Mouse (Mus musculus) left cerebral cortex, postnatal 10 days (tissue): Measurements from ENCODE around the gene Tmem151b. TPM values are rescaled to one million over a fixed set of nuclear protein-coding genes. Genes with fewer than 3 reads are reported as not detected.

ENCODE experiments used
- DNase-seq, 2 experiments: peaks; one replicate each; pipeline ENCODE4 v3.0.0; 2021 to 2022; ENCODE audit warnings: low spot score in 2 of 2, mixed read lengths in 1 of 2; ENCODE audit errors: extremely low spot score in 1 of 2
- intact Hi-C: fragments of 180-260 bp; cut with DNase I; formaldehyde crosslinking; loops from one replicate; pipeline ENCODE4 v1.15.1; 2025
- total RNA-seq, 2 experiments: library from RNA; stranded (reverse); gene quantifications; 2 replicates each; pipeline ENCODE4 v1.2.3; 2021

The Tmem151b gene
- 100 to 1,000 TPM in 1 of 2 experiments, 10 to 100 TPM in 1; 99.5 to 104 TPM for total RNA-seq

GRCm38 (mm10) chr17:45549617-45550181, at the start of gene Tmem151b:
Tmem151b (minus strand) TSS chr17:45549677.
- intact Hi-C loops: no loop called here

GRCm38 (mm10) chr17:45598891-45599290, 49.4 kb upstream of the Tmem151b start:
- no peak for DNase-seq
- intact Hi-C loops: no loop called here

More at GRCm38 (mm10) chr17:45549617-45550181, at the start of gene Tmem151b:
- DNase-seq: peak in 1 of 2 experiments; percentile 81

DNA sequence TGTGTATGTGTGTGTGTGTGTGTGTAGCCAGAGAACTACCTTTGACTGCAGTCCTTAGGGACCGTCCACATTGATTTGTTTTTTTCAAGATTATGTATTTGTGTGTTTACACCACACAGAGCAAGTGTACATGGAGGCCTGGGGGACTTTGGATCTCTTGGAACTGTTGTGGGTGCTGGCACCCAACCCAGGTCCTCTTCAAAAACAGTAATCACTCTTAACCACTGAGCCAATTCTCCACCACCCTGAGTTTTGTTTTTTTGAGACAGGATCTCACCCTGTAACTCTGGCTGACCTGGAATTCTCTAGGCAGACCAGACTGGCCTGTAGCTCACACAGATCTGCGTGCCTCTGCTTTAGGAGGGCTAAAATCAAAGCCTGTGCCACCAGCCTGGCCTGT, 48.9 kb upstream of the Tmem151b start:
- DNase-seq: no peak
- intact Hi-C loops: no loop called here

GRCm38 (mm10) chr17:45597787-45598186, 48.3 kb upstream of the Tmem151b start:
- DNase-seq: no peak
- intact Hi-C loops: no loop called here

DNA sequence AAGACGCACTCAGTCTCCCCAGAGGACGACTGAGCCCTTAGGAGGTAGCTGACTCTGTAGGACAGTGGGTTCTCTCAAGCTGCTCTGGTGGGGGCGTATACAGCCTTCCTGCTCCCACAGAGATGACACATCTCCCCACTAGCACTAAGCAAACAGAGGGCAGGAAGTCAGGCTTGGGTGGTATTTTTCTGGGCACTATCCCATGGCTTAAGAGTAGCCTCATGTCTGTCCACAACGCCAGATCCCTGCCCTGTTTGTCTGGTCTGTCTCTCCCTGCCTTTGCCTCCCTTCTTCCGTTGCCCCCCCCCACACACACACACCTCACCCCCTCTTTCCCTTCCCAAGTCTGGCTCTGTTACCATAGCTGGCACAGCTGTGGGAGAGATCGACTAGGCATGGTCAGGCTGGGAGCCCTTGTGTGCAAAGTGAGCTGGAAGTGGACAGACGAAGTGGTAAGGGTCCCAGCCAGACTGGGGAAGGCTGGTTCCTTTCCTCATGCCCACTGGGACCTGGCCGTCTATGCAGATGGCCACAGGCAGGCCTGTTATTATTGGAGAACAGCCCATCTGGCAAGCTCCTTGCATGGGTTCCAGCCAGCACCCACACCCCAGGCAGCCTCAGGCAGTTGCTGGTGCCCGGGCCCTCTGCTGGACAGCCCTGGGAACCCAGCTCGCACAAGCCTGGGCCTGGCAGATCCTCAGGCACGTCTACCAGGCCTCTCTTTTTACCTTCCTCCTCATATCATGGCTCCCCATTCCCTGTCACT, 47.3 kb upstream of the Tmem151b start:
- intact Hi-C loops: no loop called here
- DNase-seq: peak in 1 of 2 experiments; percentile 84

DNA sequence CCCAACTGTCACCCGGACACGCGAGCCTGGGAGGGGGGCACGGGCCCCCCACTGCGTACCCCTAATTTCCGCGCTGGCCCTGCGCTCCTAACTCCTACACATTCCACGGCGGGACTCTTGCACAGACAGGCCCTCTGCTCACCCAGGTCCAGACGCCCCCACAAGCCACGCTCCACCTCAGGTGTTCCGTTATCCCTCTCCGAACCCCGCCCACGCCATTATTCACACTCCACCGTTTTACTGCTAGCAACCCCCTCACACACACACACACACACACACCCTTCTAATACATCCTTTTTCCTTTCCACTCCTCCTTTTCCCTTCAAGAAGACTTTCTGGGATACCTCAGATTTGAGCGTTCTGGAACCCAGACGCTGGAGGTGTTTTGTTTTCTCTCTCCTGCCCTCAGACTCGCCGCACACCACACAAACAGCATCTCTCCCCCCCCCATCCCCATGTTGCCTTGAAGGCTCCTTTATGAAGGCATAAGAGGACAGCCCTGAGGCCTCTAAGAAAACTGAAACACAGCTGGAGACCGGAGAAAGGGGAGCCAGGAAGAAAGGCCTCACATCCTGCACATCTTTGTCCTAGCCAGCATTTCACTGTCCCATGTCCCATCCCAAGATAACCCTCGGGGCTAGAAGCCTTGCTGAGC, 46.4 kb upstream of the Tmem151b start:
- DNase-seq: no peak
- intact Hi-C loops: no loop called here

GRCm38 (mm10) chr17:45594881-45595735, 45.6 kb upstream of the Tmem151b start:
- DNase-seq: peak in 1 of 2 experiments; percentile 89
- intact Hi-C loops: no loop called here

- DNase-seq: no peak
- intact Hi-C loops: no loop called here
These were observed 44.7 kb upstream of the Tmem151b start for GRCm38 (mm10) chr17:45594195-45594594.

GRCm38 (mm10) chr17:45593479-45593878, 44.0 kb upstream of the Tmem151b start:
- intact Hi-C loops: no loop called here
- DNase-seq: no peak

DNA sequence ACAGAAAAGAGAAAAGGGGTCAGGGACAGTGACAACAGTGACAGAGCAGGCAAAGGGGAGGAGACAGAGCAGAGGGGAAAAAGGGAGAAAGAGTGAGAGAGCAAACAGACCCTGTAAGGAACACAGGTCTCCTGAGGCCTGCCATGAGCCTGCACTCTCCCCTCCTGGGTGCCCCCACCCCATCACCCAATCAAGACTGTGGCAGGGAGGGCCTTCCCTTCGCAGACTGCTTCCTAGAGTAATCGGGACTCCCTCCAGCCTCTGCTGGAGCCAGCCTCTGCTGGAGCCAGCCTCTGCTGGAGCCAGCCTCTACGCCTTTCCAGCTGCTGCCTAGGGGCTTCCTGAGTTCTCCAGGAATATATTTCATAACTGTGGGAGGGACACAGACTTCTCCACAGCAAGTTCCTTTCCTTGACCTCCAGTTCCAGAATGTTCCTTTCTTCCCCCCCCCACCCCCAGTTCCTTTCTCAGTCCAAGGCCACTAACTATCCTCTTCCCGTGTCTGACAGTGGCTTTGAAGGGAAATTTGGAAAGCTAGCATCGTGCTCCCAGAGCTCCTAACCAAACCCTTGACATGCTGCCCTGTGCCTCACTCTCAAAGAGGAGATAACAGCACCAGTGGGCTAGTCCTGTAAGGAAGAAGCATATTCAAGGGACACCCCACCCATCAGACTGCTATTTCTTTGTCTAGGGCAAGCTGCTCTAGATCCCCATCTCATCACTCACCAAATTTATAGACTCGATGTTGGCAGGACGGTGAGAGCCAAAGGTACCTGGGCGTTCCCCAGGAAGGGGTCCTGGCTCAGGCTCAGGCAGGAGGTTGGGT, 43.3 kb upstream of the Tmem151b start:
- intact Hi-C loops: no loop called here
- no peak for DNase-seq

DNA sequence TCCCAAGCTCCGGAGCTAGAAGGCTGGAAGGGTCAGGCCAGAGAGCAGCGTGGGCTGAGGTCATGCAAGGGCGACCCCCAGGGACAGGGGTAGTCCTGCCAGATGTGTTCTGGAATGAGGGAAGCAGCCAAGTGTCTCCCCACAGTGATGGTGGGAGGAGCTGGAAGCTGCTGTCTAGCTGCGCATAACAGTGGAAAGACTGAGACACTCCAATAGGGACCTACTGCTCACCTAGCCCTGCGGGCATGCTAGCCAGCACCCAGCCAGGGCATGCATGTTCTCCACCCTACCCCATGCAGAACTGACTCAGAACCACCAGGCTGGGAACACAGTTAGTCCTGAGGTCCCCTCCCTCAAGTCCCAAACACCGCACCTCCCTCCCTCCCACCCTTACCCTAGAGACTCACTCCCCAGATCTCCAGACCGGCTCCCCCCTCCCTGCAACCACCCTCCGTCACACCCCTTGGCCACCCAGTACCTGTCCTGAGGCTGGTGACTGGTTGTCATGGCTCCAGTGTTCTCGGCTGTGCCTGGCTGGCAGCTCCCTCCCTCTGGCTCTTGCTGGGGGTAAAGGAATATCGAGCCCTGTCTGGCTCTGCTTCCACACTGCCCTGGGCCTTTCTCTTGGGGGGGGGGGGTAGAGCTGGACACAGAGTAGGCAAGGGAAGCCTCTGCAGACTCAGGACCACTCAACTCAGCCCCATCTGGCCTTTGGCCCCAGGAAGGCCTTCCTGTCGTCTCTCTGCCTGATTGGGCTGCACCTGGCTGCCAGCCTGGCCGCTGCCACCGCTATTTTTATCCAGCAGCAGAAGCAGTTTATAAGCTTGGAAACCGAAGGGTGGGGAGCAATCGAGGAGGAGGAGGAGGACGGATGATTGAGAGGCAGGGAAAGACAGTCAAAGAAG, 42.5 kb upstream of the Tmem151b start:
- peak in 1 of 2 experiments; percentile 69 for DNase-seq
- intact Hi-C loops: no loop called here

DNA sequence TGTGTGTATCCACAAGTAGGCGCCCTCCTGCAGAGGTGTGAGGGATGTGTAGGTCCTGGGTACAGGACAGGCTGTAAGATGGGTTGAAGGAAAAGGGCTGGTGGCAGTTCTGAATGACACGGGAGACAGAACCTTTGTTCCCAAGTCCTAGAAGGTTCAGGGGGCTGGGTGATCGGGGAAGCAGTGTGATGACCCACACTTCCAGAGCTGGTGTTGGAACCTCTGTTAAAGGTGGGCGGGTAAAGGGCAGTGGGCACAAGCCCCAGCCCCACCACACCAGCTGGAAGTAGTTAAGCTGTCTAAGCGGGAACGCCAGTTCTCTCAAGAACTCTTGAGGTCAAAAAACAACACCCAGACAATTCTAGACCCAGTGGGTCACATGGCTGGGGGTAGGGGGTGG, 40.9 kb upstream of the Tmem151b start:
- no peak for DNase-seq
- intact Hi-C loops: no loop called here

DNA sequence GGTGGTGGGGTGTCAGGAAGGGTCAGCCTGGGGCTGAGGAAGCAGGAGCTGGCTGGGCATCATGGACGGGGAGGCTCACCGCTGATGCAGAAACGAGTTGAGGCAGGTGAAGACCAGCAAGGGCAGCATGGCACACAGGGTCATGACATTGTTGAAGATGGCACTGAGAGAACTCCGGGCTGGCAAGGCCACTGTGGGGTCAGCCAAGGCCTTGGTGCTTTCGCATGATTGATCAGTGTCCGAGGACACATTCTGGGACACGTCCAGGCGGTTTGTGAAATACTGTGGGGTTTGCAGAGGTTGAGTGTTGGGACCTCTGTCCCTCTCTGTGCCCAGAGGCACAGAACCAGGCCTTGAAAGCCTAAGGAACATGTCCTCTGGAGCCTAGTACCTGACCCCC, 40.4 kb upstream of the Tmem151b start:
- DNase-seq: no peak
- intact Hi-C loops: no loop called here

- intact Hi-C loops: no loop called here
- no peak for DNase-seq
These were observed 39.8 kb upstream of the Tmem151b start for GRCm38 (mm10) chr17:45589236-45589635.

DNA sequence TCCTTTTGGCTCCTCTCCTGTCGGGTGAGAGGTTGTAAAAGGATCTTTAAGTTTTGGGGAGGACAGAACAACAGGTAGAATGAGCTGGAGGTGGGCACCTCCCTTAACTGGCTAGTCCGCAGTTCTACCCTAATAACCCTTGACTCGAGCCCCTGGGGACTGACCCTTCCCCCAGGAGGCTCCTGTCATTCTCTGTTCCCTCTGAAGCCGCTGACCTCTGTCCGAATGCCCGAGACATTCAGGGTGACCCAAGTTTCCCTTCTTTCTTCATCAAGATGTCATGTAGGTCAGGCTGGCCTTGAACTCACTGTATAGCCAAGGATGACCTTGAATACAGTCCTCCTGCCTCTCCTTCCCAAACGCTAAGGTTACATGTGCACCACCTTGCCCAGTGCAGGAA, 38.9 kb upstream of the Tmem151b start:
- DNase-seq: no peak
- intact Hi-C loops: no loop called here

DNA sequence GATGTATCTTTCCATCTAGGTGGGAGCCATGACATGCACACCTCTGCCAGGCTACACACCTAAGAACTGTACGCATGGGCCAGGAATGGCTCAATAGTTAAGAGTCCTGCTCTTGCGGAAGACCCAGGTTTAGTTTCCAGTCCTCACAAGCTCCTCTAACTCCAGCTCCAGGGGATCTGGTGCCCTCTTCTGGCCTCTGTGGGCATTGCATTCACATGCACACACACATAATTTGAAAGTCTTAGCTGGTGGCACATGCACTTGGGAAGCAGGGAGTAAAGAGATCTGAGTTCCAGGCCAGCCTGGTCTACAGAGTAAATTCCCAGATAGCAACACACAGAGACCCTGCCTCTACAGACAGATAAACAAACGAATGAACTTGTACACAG, 37.0 kb upstream of the Tmem151b start:
- DNase-seq: no peak
- intact Hi-C loops: no loop called here

DNA sequence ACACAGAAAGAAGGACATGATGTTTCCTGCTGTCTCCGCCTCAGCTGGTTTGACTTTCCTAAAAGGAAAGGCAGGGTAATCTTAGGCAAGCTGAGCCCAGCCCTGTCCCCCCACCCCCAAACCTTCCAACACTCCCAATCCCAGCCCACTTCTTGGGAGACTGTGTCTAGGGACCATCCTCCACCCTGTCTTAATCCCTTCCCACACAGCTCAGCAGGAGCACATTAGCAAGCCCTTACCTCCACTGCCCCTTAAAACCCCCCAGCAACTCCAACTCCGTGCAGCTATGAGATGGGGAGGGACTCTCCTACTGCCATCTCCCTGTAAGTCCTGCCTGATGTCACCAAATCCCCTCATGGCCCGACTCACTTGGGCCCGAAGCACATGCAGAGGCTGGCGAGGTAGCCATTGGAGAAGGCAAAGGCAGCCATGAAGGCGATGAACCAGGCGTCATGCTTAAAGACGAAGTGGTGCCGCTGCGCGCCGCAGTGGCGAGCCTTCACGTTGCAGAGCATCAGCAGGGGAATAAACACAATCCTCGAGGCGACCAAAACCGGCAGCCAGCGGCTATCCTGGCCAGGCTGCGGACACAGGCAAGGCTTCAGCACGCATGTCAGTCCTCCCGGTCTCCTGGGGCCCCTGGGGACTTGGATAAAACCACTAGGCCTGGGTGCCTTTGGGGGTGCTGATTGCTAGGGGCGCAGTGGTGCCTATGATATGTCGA, 36.4 kb upstream of the Tmem151b start:
- DNase-seq: no peak
- intact Hi-C loops: no loop called here
